Mouse (Mus musculus): ENCODE results near the gene T. TPM values are rescaled to one million over a fixed set of nuclear protein-coding genes. Genes with fewer than 3 reads are reported as not detected.

The T gene
- total RNA-seq, 2 experiments from 2014 or later: not detected

Other genes starting within 250 kb of the T start
- not detected for gene Ccr6, start 198.4 kb upstream of the T start, total RNA-seq (2021)
- 100 to 1,000 TPM; 165 to 175 TPM for gene Mpc1, start 151.5 kb upstream of the T start, total RNA-seq (2021)
- gene Sft2d1, start 123.3 kb upstream of the T start, total RNA-seq (2021): 10 to 100 TPM; 55.7 to 58.9 TPM
- gene Prr18, start 97.0 kb upstream of the T start, total RNA-seq (2021): 10 to 100 TPM; 12.2 to 13.6 TPM
- gene T2, start 78.4 kb upstream of the T start, total RNA-seq (2021): under 1 TPM; 0.64 to 0.88 TPM
- 10 to 100 TPM; 66.5 to 67.2 TPM for gene Pde10a, start 90.9 kb downstream of the T start, total RNA-seq (2021)
- not detected for gene Gm17087, start 132.5 kb downstream of the T start, total RNA-seq (2021)

Data from layer of hippocampus, postnatal 14 days (tissue).